ENCODE assay signal across 11 mouse cellular contexts in genomic region chr10:100127837-100128743, GRCm38 (mm10).
DNase-seq lines count a peak whose midpoint lies in the region; ATAC-seq lines count a peak whose summit lies in the region.
"Had no signal": no experiment of that assay in that cellular context is flagged by ENCODE, and none has a peak within 500 bp of the region (broad histone marks: within the 10 kb centered on the region; RNA-seq: fewer than 3 reads in every experiment).

No protein-coding gene starts in this region.

- H3K9me3 ChIP-seq in hindbrain, embryonic 15.5 days = no peaks in the 10 kb centered on the region
- H3K9me3 ChIP-seq in midbrain, embryonic 15.5 days = no peaks in the 10 kb centered on the region
- H3K9me3 ChIP-seq: heart, embryonic 15.5 days had no signal

- H3K4me3 ChIP-seq in hindbrain, embryonic 15.5 days = 0 out of 2 replicates have a peak overlapping the region, but pooled peaks have one; percentile 11
- no peak overlapping the region for H3K4me3 ChIP-seq in midbrain, embryonic 15.5 days
- H3K4me3 ChIP-seq: heart, embryonic 15.5 days; layer of hippocampus, adult 2 months had no signal

- no peaks in the 10 kb centered on the region for H3K36me3 ChIP-seq in hindbrain, embryonic 15.5 days
- no peaks in the 10 kb centered on the region for H3K36me3 ChIP-seq in midbrain, embryonic 15.5 days (replicated peaks)
- H3K36me3 ChIP-seq: heart, embryonic 15.5 days had no signal

- H3K4me1 ChIP-seq in hindbrain, embryonic 15.5 days (replicated peaks) = peaks cover 7% of the 10 kb centered on the region
- H3K4me1 ChIP-seq in midbrain, embryonic 15.5 days = peaks cover 5% of the 10 kb centered on the region; the same call in 1 of the 2 replicates
- H3K4me1 ChIP-seq: heart, embryonic 15.5 days had no signal

- peak; percentile 89 for ATAC-seq in hindbrain, embryonic 15.5 days (ENCODE audit: low FRiP score, low read depth)
- ATAC-seq in midbrain, embryonic 15.5 days (replicated peaks) = peak; percentile 89
- ATAC-seq in megakaryocyte progenitor cell, adult 5-6 weeks (replicated peaks; ENCODE audit: poor library complexity) = no peak
- ATAC-seq in erythroid progenitor cell, adult 5-6 weeks (replicated peaks; ENCODE audit: low FRiP score, poor library complexity, severe bottlenecking) = no peak

- H3K9ac ChIP-seq in hindbrain, embryonic 15.5 days = no peak overlapping the region
- no peak overlapping the region for H3K9ac ChIP-seq in midbrain, embryonic 15.5 days
- H3K9ac ChIP-seq: heart, embryonic 15.5 days; liver, embryonic 14.5 days had no signal

- H3K4me2 ChIP-seq in hindbrain, embryonic 15.5 days = peak overlapping the region; percentile 46
- peak overlapping the region; percentile 35 for H3K4me2 ChIP-seq in midbrain, embryonic 15.5 days
- H3K4me2 ChIP-seq: heart, embryonic 15.5 days had no signal

- H3K27ac ChIP-seq in hindbrain, embryonic 15.5 days (replicated peaks) = peak overlapping the region; percentile 47; the same call in 1 of the 2 replicates
- H3K27ac ChIP-seq in midbrain, embryonic 15.5 days = peak overlapping the region; percentile 47
- H3K27ac ChIP-seq: heart, embryonic 15.5 days; layer of hippocampus, adult 2 months; liver, embryonic 14.5 days had no signal

- DNase-seq in R1 (ENCODE audit: low read depth, low spot score) = peak; percentile 56
- peak; percentile 34 for DNase-seq in embryo, embryonic 9.5 days (ENCODE audit: extremely low spot score)
- no peak for DNase-seq in frontal cortex, postnatal 14 days (ENCODE audit: low spot score in 2 of 2)
- DNase-seq: thymus, postnatal 25 days had no signal

- 15% methylated on average over 23 of the region's 23 CpGs for WGBS in hindbrain, embryonic 15.5 days
- WGBS in midbrain, embryonic 15.5 days = 28% methylated on average over 23 of the region's 23 CpGs

- no peaks in the 10 kb centered on the region for H3K27me3 ChIP-seq in hindbrain, embryonic 15.5 days
- no peaks in the 10 kb centered on the region for H3K27me3 ChIP-seq in midbrain, embryonic 15.5 days (replicated peaks)
- H3K27me3 ChIP-seq: heart, embryonic 15.5 days had no signal

Comparison
In these comparisons a context has a peak if more than half of its experiments do, and no peak if none do; other contexts are left out.
1. DNase-seq: peak in R1 (single experiment) and embryo, embryonic 9.5 days (single experiment); none in frontal cortex, postnatal 14 days (0 of 2).
2. ATAC-seq: peak in hindbrain, embryonic 15.5 days (single experiment) and midbrain, embryonic 15.5 days (single experiment); none in megakaryocyte progenitor cell, adult 5-6 weeks (single experiment) and erythroid progenitor cell, adult 5-6 weeks (single experiment).